Mouse (Mus musculus) ES-Bruce4 (cell line): ENCODE measurements around the gene Asb5.

Experiments used
- CTCF ChIP-seq: IDR thresholded peaks from one replicate; pipeline ENCODE4 v1.8.1; 2011; ENCODE audit warnings: low read depth, low read length
- POLR2A ChIP-seq: IDR thresholded peaks from one replicate; pipeline ENCODE4 v1.8.1; 2011; ENCODE audit warnings: low read length; ENCODE audit not compliant: insufficient read depth

GRCm38 (mm10) chr8:54520516-54520915, 8.9 kb upstream of the Asb5 start:
- no peak for TF ChIP-seq CTCF
- no peak for TF ChIP-seq POLR2A
